Mouse (Mus musculus): ENCODE results near the gene Nr1h4. TPM values are rescaled to one million over a fixed set of nuclear protein-coding genes. Genes with fewer than 3 reads are reported as not detected.

Gene Nr1h4
- total and polyA plus RNA-seq, 2 experiments, result 58.4 to 168 TPM

DNA sequence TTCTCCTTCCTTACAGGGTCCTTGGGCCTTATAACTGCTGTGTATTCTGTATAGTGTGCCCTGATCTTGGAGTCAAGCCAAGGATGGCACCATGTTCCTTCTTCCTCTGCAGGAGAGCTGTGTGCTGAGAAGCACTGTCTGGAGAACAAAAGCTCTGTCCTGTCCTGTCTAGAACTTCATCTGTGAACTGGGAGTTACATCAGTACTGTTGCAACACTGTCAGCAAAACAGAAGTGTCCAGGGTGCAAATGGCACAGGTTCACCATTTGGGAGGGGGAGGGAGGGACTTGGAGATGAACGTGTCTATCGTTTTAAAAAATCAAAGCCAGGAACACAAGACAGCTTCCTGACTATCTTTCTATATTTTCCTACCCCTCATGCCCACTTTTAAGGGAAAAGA, 1.4 kb downstream of the Nr1h4 start:
- no peaks in the 10 kb centered on the region for H3K27me3 ChIP-seq (ENCODE audit: control insufficient read depth, insufficient read depth, low read length)
- WGBS, result 13% methylated on average over 2 of the region's 2 CpGs
- H3K36me3 ChIP-seq (ENCODE audit: control insufficient read depth, insufficient read depth, low read length), result peaks cover 12% of the 10 kb centered on the region
- TF ChIP-seq POLR2A (IDR thresholded peaks at IDR 0.05; ENCODE audit: extremely low read depth, insufficient read depth, low read length) (no peak), CTCF (IDR thresholded peaks at IDR 0.05; ENCODE audit: low read depth, low read length) (no peak)
- H3K4me3 ChIP-seq (ENCODE audit: insufficient read depth, low read depth, low read length), result peak overlapping the region; percentile 65
- peak overlapping the region; percentile 95 for H3K27ac ChIP-seq (replicated peaks; ENCODE audit: insufficient read depth, low read depth, low read length)
- H3K79me2 ChIP-seq (ENCODE audit: control insufficient read depth, insufficient read depth, low read length), result peaks cover 22% of the 10 kb centered on the region; the same call in 1 of the 2 replicates
- H3K9ac ChIP-seq (ENCODE audit: low read depth, low read length), result peak overlapping the region; percentile 92
- H3K4me1 ChIP-seq (ENCODE audit: control insufficient read depth, insufficient read depth, low read length), result peaks cover 20% of the 10 kb centered on the region
- DNase-seq (ENCODE audit: extremely low read depth, low read depth, low spot score), result peak; percentile 99

DNA sequence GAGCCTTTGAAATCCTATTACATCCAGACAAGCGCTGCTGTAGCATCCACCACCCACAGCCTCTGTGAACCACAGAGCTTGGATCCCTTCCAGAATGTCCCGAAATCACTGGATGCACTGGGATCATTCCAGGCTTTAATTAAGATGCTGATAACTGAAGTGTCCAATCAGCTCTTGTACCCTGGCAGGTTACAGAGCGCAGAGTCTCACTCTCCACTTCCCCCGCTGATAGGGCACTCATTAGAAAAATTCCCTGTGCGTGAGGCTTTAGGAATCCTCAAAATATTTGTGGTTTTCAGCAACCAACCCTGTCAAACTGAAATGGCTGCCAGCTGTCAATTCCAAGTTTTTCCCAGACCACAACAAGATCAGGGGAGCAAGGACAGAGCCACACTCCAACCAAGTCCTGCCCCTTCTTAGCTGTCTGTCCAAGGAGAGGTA, 2.2 kb downstream of the Nr1h4 start:
- DNase-seq (ENCODE audit: extremely low read depth, low read depth, low spot score), result peak; percentile 71
- Histone ChIP-seq H3K36me3 (ENCODE audit: control insufficient read depth, insufficient read depth, low read length) (peaks cover 16% of the 10 kb centered on the region), H3K4me3 (ENCODE audit: insufficient read depth, low read depth, low read length) (peak overlapping the region; percentile 65), H3K79me2 (ENCODE audit: control insufficient read depth, insufficient read depth, low read length) (peaks cover 24% of the 10 kb centered on the region; the same call in 1 of the 2 replicates), H3K27me3 (ENCODE audit: control insufficient read depth, insufficient read depth, low read length) (no peaks in the 10 kb centered on the region), H3K9ac (ENCODE audit: low read depth, low read length) (peak overlapping the region; percentile 91), H3K4me1 (ENCODE audit: control insufficient read depth, insufficient read depth, low read length) (peaks cover 24% of the 10 kb centered on the region), H3K27ac (replicated peaks; ENCODE audit: insufficient read depth, low read depth, low read length) (peak overlapping the region; percentile 95)
- no peak for TF ChIP-seq CTCF (IDR thresholded peaks at IDR 0.05; ENCODE audit: low read depth, low read length)
- no peak for TF ChIP-seq POLR2A (IDR thresholded peaks at IDR 0.05; ENCODE audit: extremely low read depth, insufficient read depth, low read length)
- WGBS, result 14% methylated on average over 5 of the region's 5 CpGs

GRCm38 (mm10) chr10:89527054-89527453, 6.3 kb downstream of the Nr1h4 start:
- WGBS, result 29% methylated on average over 5 of the region's 5 CpGs
- Histone ChIP-seq H3K4me3 (ENCODE audit: insufficient read depth, low read depth, low read length) (no peak overlapping the region; the same call in 1 of the 2 replicates), H3K27me3 (ENCODE audit: control insufficient read depth, insufficient read depth, low read length) (no peaks in the 10 kb centered on the region), H3K9ac (ENCODE audit: low read depth, low read length) (peak overlapping the region; percentile 42; the same call in 1 of the 2 replicates), H3K27ac (replicated peaks; ENCODE audit: insufficient read depth, low read depth, low read length) (peak overlapping the region; percentile 61), H3K36me3 (ENCODE audit: control insufficient read depth, insufficient read depth, low read length) (peaks cover 31% of the 10 kb centered on the region), H3K79me2 (ENCODE audit: control insufficient read depth, insufficient read depth, low read length) (peaks cover 32% of the 10 kb centered on the region; the same call in 1 of the 2 replicates), H3K4me1 (ENCODE audit: control insufficient read depth, insufficient read depth, low read length) (peaks cover 33% of the 10 kb centered on the region)
- TF ChIP-seq POLR2A (IDR thresholded peaks at IDR 0.05; ENCODE audit: extremely low read depth, insufficient read depth, low read length), result no peak
- TF ChIP-seq CTCF (IDR thresholded peaks at IDR 0.05; ENCODE audit: low read depth, low read length), result no peak
- DNase-seq (ENCODE audit: extremely low read depth, low read depth, low spot score), result peak; percentile 60

DNA sequence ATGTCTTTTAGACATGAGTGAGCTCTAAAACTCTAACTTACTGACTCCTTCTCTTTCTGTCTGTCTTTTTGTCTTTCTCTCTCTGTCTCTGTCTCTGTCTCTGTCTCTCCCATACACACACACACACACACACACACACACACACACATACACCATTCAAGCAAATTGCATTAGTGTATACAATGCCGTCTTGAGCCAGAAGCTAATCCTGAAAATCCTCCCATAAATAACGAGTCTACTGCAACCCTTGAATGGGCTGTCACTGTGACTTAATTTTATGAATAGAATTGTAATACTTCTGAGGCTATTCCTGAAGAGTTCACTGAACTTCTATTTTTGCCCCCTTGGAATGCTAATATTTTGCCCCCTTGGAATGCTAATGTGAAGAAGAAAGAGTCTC, 7.6 kb downstream of the Nr1h4 start:
- Histone ChIP-seq H3K36me3 (ENCODE audit: control insufficient read depth, insufficient read depth, low read length) (peaks cover 35% of the 10 kb centered on the region), H3K9ac (ENCODE audit: low read depth, low read length) (no peak overlapping the region), H3K4me1 (ENCODE audit: control insufficient read depth, insufficient read depth, low read length) (peaks cover 35% of the 10 kb centered on the region), H3K27ac (replicated peaks; ENCODE audit: insufficient read depth, low read depth, low read length) (no peak overlapping the region), H3K4me3 (ENCODE audit: insufficient read depth, low read depth, low read length) (no peak overlapping the region), H3K79me2 (ENCODE audit: control insufficient read depth, insufficient read depth, low read length) (peaks cover 34% of the 10 kb centered on the region; the same call in 1 of the 2 replicates), H3K27me3 (ENCODE audit: control insufficient read depth, insufficient read depth, low read length) (no peaks in the 10 kb centered on the region)
- WGBS, result 69% methylated on average over 2 of the region's 2 CpGs
- DNase-seq (ENCODE audit: extremely low read depth, low read depth, low spot score), result no peak
- TF ChIP-seq CTCF (IDR thresholded peaks at IDR 0.05; ENCODE audit: low read depth, low read length) (no peak), POLR2A (IDR thresholded peaks at IDR 0.05; ENCODE audit: extremely low read depth, insufficient read depth, low read length) (no peak)

DNA sequence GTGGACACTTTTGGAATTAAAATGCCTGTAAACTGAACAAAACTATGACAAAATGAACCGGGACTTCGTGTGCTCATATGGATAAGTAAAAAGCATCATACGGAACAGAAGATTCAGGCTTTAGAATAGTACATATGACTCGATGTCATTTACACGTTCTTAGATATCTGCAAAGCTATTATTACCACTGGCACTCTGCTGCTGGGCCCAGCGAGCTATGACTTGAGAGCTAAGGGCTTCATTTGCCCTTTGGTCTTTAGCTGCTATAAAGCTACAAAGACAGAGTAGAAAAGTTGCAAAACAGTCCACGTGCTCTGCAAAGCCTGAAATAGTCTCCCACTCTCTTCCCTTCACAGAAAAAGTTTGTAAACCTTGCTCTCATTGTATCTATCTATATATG, 10.9 kb downstream of the Nr1h4 start:
- TF ChIP-seq CTCF (IDR thresholded peaks at IDR 0.05; ENCODE audit: low read depth, low read length), result no peak
- no peak for TF ChIP-seq POLR2A (IDR thresholded peaks at IDR 0.05; ENCODE audit: extremely low read depth, insufficient read depth, low read length)
- H3K4me3 ChIP-seq (ENCODE audit: insufficient read depth, low read depth, low read length), result no peak overlapping the region
- peaks cover 20% of the 10 kb centered on the region; the same call in 1 of the 2 replicates for H3K79me2 ChIP-seq (ENCODE audit: control insufficient read depth, insufficient read depth, low read length)
- DNase-seq (ENCODE audit: extremely low read depth, low read depth, low spot score), result peak; percentile 91
- peaks cover 26% of the 10 kb centered on the region for H3K36me3 ChIP-seq (ENCODE audit: control insufficient read depth, insufficient read depth, low read length)
- 30% methylated on average over 7 of the region's 7 CpGs for WGBS
- H3K27me3 ChIP-seq (ENCODE audit: control insufficient read depth, insufficient read depth, low read length), result no peaks in the 10 kb centered on the region
- no peak overlapping the region for H3K9ac ChIP-seq (ENCODE audit: low read depth, low read length)
- peaks cover 39% of the 10 kb centered on the region for H3K4me1 ChIP-seq (ENCODE audit: control insufficient read depth, insufficient read depth, low read length)
- no peak overlapping the region for H3K27ac ChIP-seq (replicated peaks; ENCODE audit: insufficient read depth, low read depth, low read length)

DNA sequence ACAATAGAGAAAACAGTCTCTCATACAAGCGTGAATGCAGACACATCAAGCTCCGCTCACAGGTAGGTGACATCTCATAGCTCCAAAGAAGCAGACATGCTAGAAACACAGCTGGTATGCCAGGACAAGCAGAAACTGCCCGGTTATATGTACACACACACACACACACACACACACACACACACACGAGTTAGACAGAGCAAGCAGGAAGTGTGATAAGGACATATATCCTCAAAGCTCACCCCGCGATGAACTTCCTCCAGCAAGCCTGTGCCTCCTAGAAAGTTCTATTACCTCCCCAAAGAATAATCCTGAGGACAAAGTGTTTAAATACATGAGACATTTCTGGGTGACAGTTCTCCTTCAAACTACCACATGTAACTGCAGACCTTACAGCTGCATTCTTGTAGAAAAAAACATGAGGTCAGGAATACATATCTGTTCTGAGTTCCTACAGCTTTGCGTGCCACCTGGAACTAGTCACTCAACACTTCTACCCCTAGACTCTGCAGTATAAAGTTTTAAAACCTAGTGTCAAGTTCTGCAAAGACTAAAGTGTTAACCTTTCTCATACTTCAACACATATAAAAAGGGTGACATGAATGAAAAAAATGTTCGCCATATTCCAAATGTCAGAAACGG, 11.5 kb downstream of the Nr1h4 start:
- TF ChIP-seq CTCF (IDR thresholded peaks at IDR 0.05; ENCODE audit: low read depth, low read length) (no peak), POLR2A (IDR thresholded peaks at IDR 0.05; ENCODE audit: extremely low read depth, insufficient read depth, low read length) (no peak)
- 42% methylated on average over 9 of the region's 9 CpGs for WGBS
- peaks cover 15% of the 10 kb centered on the region; the same call in 1 of the 2 replicates for H3K79me2 ChIP-seq (ENCODE audit: control insufficient read depth, insufficient read depth, low read length)
- H3K36me3 ChIP-seq (ENCODE audit: control insufficient read depth, insufficient read depth, low read length), result peaks cover 27% of the 10 kb centered on the region
- DNase-seq (ENCODE audit: extremely low read depth, low read depth, low spot score), result no peak
- no peak overlapping the region for H3K4me3 ChIP-seq (ENCODE audit: insufficient read depth, low read depth, low read length)
- peak overlapping the region; percentile 72 for H3K27ac ChIP-seq (replicated peaks; ENCODE audit: insufficient read depth, low read depth, low read length)
- H3K9ac ChIP-seq (ENCODE audit: low read depth, low read length), result peak overlapping the region; percentile 54
- H3K4me1 ChIP-seq (ENCODE audit: control insufficient read depth, insufficient read depth, low read length), result peaks cover 39% of the 10 kb centered on the region
- H3K27me3 ChIP-seq (ENCODE audit: control insufficient read depth, insufficient read depth, low read length), result no peaks in the 10 kb centered on the region
